Mouse (Mus musculus) hindbrain, postnatal 0 days (tissue): ENCODE measurements around the gene Gm2115. TPM values are rescaled to one million over a fixed set of nuclear protein-coding genes. Genes with fewer than 3 reads are reported as not detected.
A peak's percentile ranks its signal among the peaks of the same experiment; 100 is the strongest.

Experiments
- ATAC-seq: fragments of 200-750 bp; cut with Nextera tagmentation; 2 replicates; pipeline ENCODE4 v1.8.0; 2017; ENCODE audit warnings: mild to moderate bottlenecking, moderate TSS enrichment, moderate library complexity
- DNase-seq: peaks from one replicate; pipeline ENCODE4 v3.0.0-alpha.2; 2015; ENCODE audit warnings: low spot score
- H3K27ac ChIP-seq: fragments of 300-500 bp; sonication (generic); 2 replicates; pipeline ENCODE4 v1.5.1; 2014; ENCODE audit warnings: mild to moderate bottlenecking
- H3K27me3 ChIP-seq: fragments of 300-500 bp; sonication (generic); 2 replicates; pipeline ENCODE4 v1.6.1; 2014; ENCODE audit warnings: low read length, mixed read lengths; ENCODE audit not compliant: insufficient read depth
- H3K36me3 ChIP-seq: fragments of 300-500 bp; sonication (generic); 2 replicates; pipeline ENCODE4 v1.6.1; 2014; ENCODE audit warnings: low read length, mixed read lengths; ENCODE audit not compliant: insufficient read depth
- H3K4me1 ChIP-seq: fragments of 300-500 bp; sonication (generic); 2 replicates; pipeline ENCODE4 v1.6.1; 2014; ENCODE audit warnings: antibody characterized with exemption, low read length, mixed read lengths; ENCODE audit not compliant: insufficient read depth
- H3K4me2 ChIP-seq: fragments of 300-500 bp; sonication (generic); 2 replicates; pipeline ENCODE4 v1.6.1; 2014; ENCODE audit warnings: low read depth, mild to moderate bottlenecking, low read length, moderate library complexity, mixed read lengths
- H3K4me3 ChIP-seq: fragments of 300-500 bp; sonication (generic); 2 replicates; pipeline ENCODE4 v1.5.1; 2014; ENCODE audit warnings: low read length
- H3K9ac ChIP-seq: fragments of 300-500 bp; sonication (generic); replicated peaks from 2 replicates; pipeline ENCODE4 v1.6.1; 2014; ENCODE audit warnings: mild to moderate bottlenecking, low read length, moderate library complexity, mixed read lengths
- H3K9me3 ChIP-seq: fragments of 300-500 bp; sonication (generic); 2 replicates; pipeline ENCODE4 v1.6.1; 2016; ENCODE audit warnings: low read length, mixed read lengths
- CTCF ChIP-seq: IDR thresholded peaks from 2 replicates; pipeline ENCODE4 v1.5.1; 2016; ENCODE audit warnings: antibody characterized with exemption, control low read depth, low read depth
- WGBS: fragments of 180-500 bp; shearing (Covaris S2); extraction: QIAGEN DNeasy Blood & Tissue Kit; methylation state at CpG from one replicate; pipeline ENCODE4 v1.1.7; 2014; 5-methylcytosine and 5-hydroxymethylcytosine counted together
- polyA plus RNA-seq: library from polyadenylated mRNA; unstranded; fragments of >200 nt; fragmentation: Nextera tagmentation; extraction: Ambion mirVana; gene quantifications from 2 replicates; pipeline ENCODE4 v1.2.1, GENCODE M21; 2015
- total RNA-seq: library from RNA; depleted of rRNA; stranded (reverse); fragments of >200 nt; gene quantifications from 2 replicates; pipeline ENCODE4 v1.2.3, GENCODE M21; 2014

The Gm2115 gene
- total and polyA plus RNA-seq, 2 experiments from 2014 or later: 1.7 to 3.6 TPM

GRCm38 (mm10) chr7:84594087-84594916 lies 65.5 kb downstream of the Gm2115 start:
- no peaks in the 10 kb centered on the region for H3K27me3 ChIP-seq
- no peak overlapping the region for H3K9ac ChIP-seq
- no peak overlapping the region for H3K4me3 ChIP-seq
- WGBS: 45% methylated on average over 8 of the region's 8 CpGs
- peak; percentile 85 for DNase-seq
- peak; percentile 90 for TF ChIP-seq CTCF
- H3K27ac ChIP-seq: no peak overlapping the region
- no peaks in the 10 kb centered on the region for H3K36me3 ChIP-seq
- no peaks in the 10 kb centered on the region for H3K9me3 ChIP-seq
- ATAC-seq: peak; percentile 82
- 0 out of 2 replicates have a peak overlapping the region, but pooled peaks have one; percentile 18 for H3K4me2 ChIP-seq
- H3K4me1 ChIP-seq: no peaks in the 10 kb centered on the region

GRCm38 (mm10) chr7:84594917-84595303 lies 66.2 kb downstream of the Gm2115 start:
- no peak overlapping the region for H3K9ac ChIP-seq
- H3K4me2 ChIP-seq: no peak overlapping the region
- no peak overlapping the region for H3K4me3 ChIP-seq
- DNase-seq: no peak
- no peaks in the 10 kb centered on the region for H3K36me3 ChIP-seq
- H3K9me3 ChIP-seq: no peaks in the 10 kb centered on the region
- H3K27me3 ChIP-seq: no peaks in the 10 kb centered on the region
- no peak overlapping the region for H3K27ac ChIP-seq
- H3K4me1 ChIP-seq: no peaks in the 10 kb centered on the region
- TF ChIP-seq CTCF: no peak
- no peak for ATAC-seq

- Histone ChIP-seq H3K4me3 (no peak overlapping the region), H3K9ac (no peak overlapping the region), H3K27ac (no peak overlapping the region), H3K9me3 (no peaks in the 10 kb centered on the region), H3K27me3 (no peaks in the 10 kb centered on the region), H3K4me1 (no peaks in the 10 kb centered on the region), H3K4me2 (no peak overlapping the region), H3K36me3 (no peaks in the 10 kb centered on the region)
- no peak for TF ChIP-seq CTCF
- WGBS: 80% methylated on average over 3 of the region's 3 CpGs
- DNase-seq: no peak
- no peak for ATAC-seq
These were observed 67.2 kb downstream of the Gm2115 start for GRCm38 (mm10) chr7:84596002-84596401.

DNA sequence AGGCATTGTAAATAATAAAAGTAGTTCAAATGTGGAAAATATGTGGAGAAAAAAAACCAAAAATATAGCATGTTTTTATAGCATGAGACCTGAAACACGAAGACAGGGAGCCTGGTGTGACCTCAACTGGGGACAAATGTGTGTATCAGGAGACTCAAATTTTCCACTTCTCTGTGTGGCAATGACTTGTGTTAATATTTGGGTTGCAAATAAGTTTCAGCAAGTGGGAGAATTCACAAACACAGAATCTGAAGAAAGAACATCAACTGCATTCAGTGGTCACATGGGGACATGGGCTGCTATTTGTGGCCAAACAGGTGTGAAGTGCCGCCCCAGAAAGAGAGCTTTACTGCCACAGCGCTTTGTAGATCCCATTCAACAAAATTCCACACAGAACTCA lies 67.9 kb downstream of the Gm2115 start:
- ATAC-seq: no peak
- H3K27ac ChIP-seq: no peak overlapping the region
- no peak overlapping the region for H3K9ac ChIP-seq
- H3K4me1 ChIP-seq: no peaks in the 10 kb centered on the region
- 83% methylated on average over 3 of the region's 3 CpGs for WGBS
- TF ChIP-seq CTCF: no peak
- no peaks in the 10 kb centered on the region for H3K9me3 ChIP-seq
- H3K36me3 ChIP-seq: no peaks in the 10 kb centered on the region
- H3K27me3 ChIP-seq: no peaks in the 10 kb centered on the region
- no peak overlapping the region for H3K4me3 ChIP-seq
- DNase-seq: no peak
- H3K4me2 ChIP-seq: no peak overlapping the region

DNA sequence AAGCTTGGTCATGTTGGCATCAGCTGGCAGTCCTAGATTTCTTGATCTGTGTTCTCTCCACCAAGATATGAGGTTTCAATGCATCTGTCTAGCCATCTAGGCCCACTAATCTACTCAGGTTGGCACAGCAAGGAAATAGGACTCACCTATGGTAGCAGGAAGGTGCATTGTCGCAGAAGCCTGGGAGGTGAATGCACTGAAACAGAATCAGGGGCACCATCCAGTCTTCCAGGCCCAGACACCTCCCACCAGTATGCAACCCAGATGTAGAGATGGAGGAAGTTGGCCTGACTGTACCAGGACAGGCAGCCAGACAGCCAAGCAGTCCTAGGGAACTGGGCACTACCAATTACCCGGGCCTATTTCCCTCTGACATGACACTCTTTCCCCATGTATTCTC lies 71.9 kb downstream of the Gm2115 start:
- 86% methylated on average over 2 of the region's 2 CpGs for WGBS
- TF ChIP-seq CTCF: no peak
- no peak for ATAC-seq

GRCm38 (mm10) chr7:84601331-84601730 lies 72.6 kb downstream of the Gm2115 start:
- Histone ChIP-seq H3K36me3 (no peaks in the 10 kb centered on the region), H3K9ac (no peak overlapping the region), H3K9me3 (no peaks in the 10 kb centered on the region), H3K4me3 (no peak overlapping the region), H3K27ac (no peak overlapping the region), H3K4me2 (no peak overlapping the region), H3K27me3 (no peaks in the 10 kb centered on the region), H3K4me1 (no peaks in the 10 kb centered on the region)
- no peak for TF ChIP-seq CTCF
- DNase-seq: no peak
- 84% methylated on average over 3 of the region's 3 CpGs for WGBS
- no peak for ATAC-seq

More for the DNA sequence above, 71.9 kb downstream of the Gm2115 start:
- H3K36me3 ChIP-seq: no peaks in the 10 kb centered on the region
- H3K4me2 ChIP-seq: no peak overlapping the region
- no peaks in the 10 kb centered on the region for H3K27me3 ChIP-seq
- DNase-seq: no peak
- no peaks in the 10 kb centered on the region for H3K4me1 ChIP-seq
- no peak overlapping the region for H3K27ac ChIP-seq
- no peaks in the 10 kb centered on the region for H3K9me3 ChIP-seq
- no peak overlapping the region for H3K9ac ChIP-seq
- no peak overlapping the region for H3K4me3 ChIP-seq

GRCm38 (mm10) chr7:84604501-84604900 lies 75.7 kb downstream of the Gm2115 start:
- Histone ChIP-seq H3K9ac (no peak overlapping the region), H3K9me3 (no peaks in the 10 kb centered on the region), H3K27me3 (no peaks in the 10 kb centered on the region), H3K27ac (no peak overlapping the region), H3K4me3 (no peak overlapping the region), H3K36me3 (no peaks in the 10 kb centered on the region), H3K4me2 (peak overlapping the region; percentile 99; the same call in 1 of the 2 replicates), H3K4me1 (no peaks in the 10 kb centered on the region)
- TF ChIP-seq CTCF: no peak
- DNase-seq (no peak), ATAC-seq (no peak)
- WGBS: 77% methylated on average over 3 of the region's 3 CpGs
